Mouse (Mus musculus) intestine, postnatal 0 days (tissue): ENCODE measurements around the gene Hspa12b. TPM values are rescaled to one million over a fixed set of nuclear protein-coding genes. Genes with fewer than 3 reads are reported as not detected.
A peak's percentile ranks its signal among the peaks of the same experiment; 100 is the strongest.

Source experiments
- ATAC-seq: fragments of 200-750 bp; cut with Nextera tagmentation; 2 replicates; pipeline ENCODE4 v1.8.0; 2017; ENCODE audit warnings: mild to moderate bottlenecking, moderate TSS enrichment, moderate library complexity
- H3K27ac ChIP-seq: fragments of 300-500 bp; sonication (generic); 2 replicates; pipeline ENCODE4 v1.5.1; 2014; ENCODE audit warnings: mild to moderate bottlenecking, low read depth, low read length, moderate library complexity
- H3K27me3 ChIP-seq: fragments of 300-500 bp; sonication (generic); replicated peaks from 2 replicates; pipeline ENCODE4 v1.6.1; 2014; ENCODE audit warnings: low read length, mixed read lengths; ENCODE audit not compliant: control insufficient read depth, insufficient read depth
- H3K36me3 ChIP-seq: fragments of 300-500 bp; sonication (generic); 2 replicates; pipeline ENCODE4 v1.6.1; 2014; ENCODE audit warnings: mild to moderate bottlenecking, moderate library complexity; ENCODE audit not compliant: control insufficient read depth, insufficient read depth
- H3K4me1 ChIP-seq: fragments of 300-500 bp; sonication (generic); replicated peaks from 2 replicates; pipeline ENCODE4 v1.6.1; 2014; ENCODE audit warnings: antibody characterized with exemption, low read length, mixed read lengths; ENCODE audit not compliant: control insufficient read depth, insufficient read depth
- H3K4me2 ChIP-seq: fragments of 300-500 bp; sonication (generic); replicated peaks from 2 replicates; pipeline ENCODE4 v1.6.1; 2014; ENCODE audit warnings: low read depth, mild to moderate bottlenecking, moderate library complexity
- H3K4me3 ChIP-seq: fragments of 300-500 bp; sonication (generic); 2 replicates; pipeline ENCODE4 v1.5.1; 2014; ENCODE audit warnings: low read depth, low read length
- H3K9ac ChIP-seq: fragments of 300-500 bp; sonication (generic); 2 replicates; pipeline ENCODE4 v1.6.1; 2014; ENCODE audit warnings: mild to moderate bottlenecking, low read depth, low read length
- H3K9me3 ChIP-seq: fragments of 300-500 bp; sonication (generic); 2 replicates; pipeline ENCODE4 v1.6.1; 2016; ENCODE audit warnings: mixed run types; ENCODE audit not compliant: control insufficient read depth
- CTCF ChIP-seq: sonication (generic); IDR thresholded peaks from 2 replicates; pipeline ENCODE4 v1.5.1; 2016; ENCODE audit warnings: low read depth, mild to moderate bottlenecking, control low read depth, antibody characterized with exemption, moderate library complexity
- WGBS: fragments of 180-500 bp; shearing (Covaris S2); extraction: QIAGEN DNeasy Blood & Tissue Kit; methylation state at CpG from one replicate; pipeline ENCODE4 v1.1.7; 2014; 5-methylcytosine and 5-hydroxymethylcytosine counted together
- polyA plus RNA-seq: library from polyadenylated mRNA; unstranded; fragments of >200 nt; fragmentation: Nextera tagmentation; extraction: Ambion mirVana; gene quantifications from 2 replicates; pipeline ENCODE4 v1.2.1, GENCODE M21; 2015

Gene Hspa12b
- polyA plus RNA-seq, 1 experiment from 2014 or later = 2.3 TPM

- H3K36me3 ChIP-seq = no peaks in the 10 kb centered on the region
- no peaks in the 10 kb centered on the region for H3K9me3 ChIP-seq
- no peak for ATAC-seq
- no peak for TF ChIP-seq CTCF
- H3K4me1 ChIP-seq = 0 out of 2 replicates have a peak, but pooled peaks cover 3% of the 10 kb centered on the region
- H3K9ac ChIP-seq = no peak within 1 kb of the TSS
- no peak within 1 kb of the TSS for H3K4me2 ChIP-seq
- H3K4me3 ChIP-seq = no peak within 1 kb of the TSS
- no peak within 1 kb of the TSS for H3K27ac ChIP-seq
- 82% methylated on average over 9 of the region's 9 CpGs for WGBS
- H3K27me3 ChIP-seq = no peaks in the 10 kb centered on the region
These were observed 6.0 kb downstream of the Hspa12b start, which contains the start of gene Gm11037 for GRCm38 (mm10) chr2:131132930-131133547. TSS of gene Gm11037 (plus strand) at chr2:131133497.

- Histone ChIP-seq H3K4me3 (no peak overlapping the region), H3K27ac (no peak overlapping the region), H3K27me3 (no peaks in the 10 kb centered on the region), H3K4me1 (no peaks in the 10 kb centered on the region), H3K4me2 (no peak overlapping the region), H3K9ac (no peak overlapping the region), H3K36me3 (no peaks in the 10 kb centered on the region; the same call in 1 of the 2 replicates), H3K9me3 (no peaks in the 10 kb centered on the region)
- WGBS = 50% methylated on average over 1 of the region's 1 CpGs
- no peak for ATAC-seq
- no peak for TF ChIP-seq CTCF
These were observed 7.3 kb downstream of the Hspa12b start for GRCm38 (mm10) chr2:131134381-131134780.

GRCm38 (mm10) chr2:131134826-131135400, 7.8 kb downstream of the Hspa12b start:
- H3K4me3 ChIP-seq = no peak overlapping the region
- H3K4me2 ChIP-seq = no peak overlapping the region
- H3K27ac ChIP-seq = peak overlapping the region; percentile 35; the same call in 1 of the 2 replicates
- no peak for TF ChIP-seq CTCF
- no peaks in the 10 kb centered on the region for H3K27me3 ChIP-seq
- no peak overlapping the region for H3K9ac ChIP-seq
- ATAC-seq = no peak
- no peaks in the 10 kb centered on the region for H3K9me3 ChIP-seq
- 81% methylated on average over 8 of the region's 8 CpGs for WGBS
- H3K4me1 ChIP-seq = no peaks in the 10 kb centered on the region
- H3K36me3 ChIP-seq = no peaks in the 10 kb centered on the region; the same call in 1 of the 2 replicates

- Histone ChIP-seq H3K9ac (no peak overlapping the region), H3K27ac (no peak overlapping the region), H3K9me3 (no peaks in the 10 kb centered on the region), H3K4me1 (no peaks in the 10 kb centered on the region), H3K4me2 (no peak overlapping the region), H3K27me3 (no peaks in the 10 kb centered on the region), H3K36me3 (no peaks in the 10 kb centered on the region; the same call in 1 of the 2 replicates), H3K4me3 (no peak overlapping the region)
- TF ChIP-seq CTCF = no peak
- WGBS = 58% methylated on average over 11 of the region's 11 CpGs
- no peak for ATAC-seq
These were observed 8.6 kb downstream of the Hspa12b start for GRCm38 (mm10) chr2:131135521-131136139.

GRCm38 (mm10) chr2:131138296-131138695, 11.2 kb downstream of the Hspa12b start:
- 86% methylated on average over 4 of the region's 4 CpGs for WGBS
- no peak for TF ChIP-seq CTCF
- H3K4me1 ChIP-seq = no peaks in the 10 kb centered on the region
- H3K9me3 ChIP-seq = no peaks in the 10 kb centered on the region
- no peak overlapping the region for H3K4me3 ChIP-seq
- ATAC-seq = no peak
- no peaks in the 10 kb centered on the region for H3K27me3 ChIP-seq
- H3K27ac ChIP-seq = no peak overlapping the region
- H3K36me3 ChIP-seq = no peaks in the 10 kb centered on the region; the same call in 1 of the 2 replicates
- H3K4me2 ChIP-seq = no peak overlapping the region
- no peak overlapping the region for H3K9ac ChIP-seq

- no peak overlapping the region for H3K27ac ChIP-seq
- no peak overlapping the region for H3K4me2 ChIP-seq
- no peaks in the 10 kb centered on the region for H3K4me1 ChIP-seq
- no peaks in the 10 kb centered on the region for H3K9me3 ChIP-seq
- H3K9ac ChIP-seq = no peak overlapping the region
- TF ChIP-seq CTCF = no peak
- no peaks in the 10 kb centered on the region for H3K27me3 ChIP-seq
- ATAC-seq = no peak
- H3K36me3 ChIP-seq = no peaks in the 10 kb centered on the region; the same call in 1 of the 2 replicates
- WGBS = 90% methylated on average over 7 of the region's 7 CpGs
- no peak overlapping the region for H3K4me3 ChIP-seq
These were observed 11.7 kb downstream of the Hspa12b start for GRCm38 (mm10) chr2:131138760-131139159.
